Mouse (Mus musculus): Measurements from ENCODE around the gene Gm5767. TPM values are rescaled to one million over a fixed set of nuclear protein-coding genes. Genes with fewer than 3 reads are reported as not detected.
A peak's percentile ranks its signal among the peaks of the same experiment; 100 is the strongest.

Gene Gm5767
- total RNA-seq, 1 experiment, result not detected

DNA sequence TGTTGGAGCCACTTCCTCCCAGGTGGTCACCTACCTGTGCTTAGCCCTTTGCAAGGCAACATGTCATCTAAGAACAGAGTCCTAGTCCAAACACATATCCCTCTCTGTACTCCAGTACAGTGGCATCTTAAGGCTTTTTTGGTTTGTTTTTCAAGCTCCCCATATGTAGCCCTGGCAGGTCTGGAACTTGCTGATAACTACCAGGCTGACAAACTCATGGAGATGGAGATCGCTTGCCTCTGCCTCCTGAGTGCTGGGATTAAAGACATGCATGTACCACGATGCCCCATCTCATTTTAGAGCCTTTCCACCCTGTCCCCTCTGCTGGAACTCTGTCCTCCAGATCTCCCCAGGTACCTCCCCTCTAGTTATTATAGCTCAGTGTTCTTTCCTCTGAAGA lies 4.3 kb upstream of the Gm5767 start:
- TF ChIP-seq HCFC1 (IDR thresholded peaks at IDR 0.05; ENCODE audit: borderline replicate concordance, insufficient read depth, low read length) (no peak), MAFK (IDR thresholded peaks at IDR 0.05; ENCODE audit: insufficient read depth, low read depth, low read length) (no peak), ZNF384 (IDR thresholded peaks at IDR 0.05; ENCODE audit: low read depth, low read length) (no peak), CHD2 (IDR thresholded peaks at IDR 0.05; ENCODE audit: low read depth, low read length) (no peak), ZC3H11A (IDR thresholded peaks at IDR 0.05; ENCODE audit: borderline replicate concordance, low read depth, low read length) (no peak)
- no peaks in the 10 kb centered on the region for H3K4me1 ChIP-seq (ENCODE audit: control insufficient read depth in 2 of 2, insufficient read depth in 2 of 2, low read length in 2 of 2, poor library complexity in 1 of 2)

DNA sequence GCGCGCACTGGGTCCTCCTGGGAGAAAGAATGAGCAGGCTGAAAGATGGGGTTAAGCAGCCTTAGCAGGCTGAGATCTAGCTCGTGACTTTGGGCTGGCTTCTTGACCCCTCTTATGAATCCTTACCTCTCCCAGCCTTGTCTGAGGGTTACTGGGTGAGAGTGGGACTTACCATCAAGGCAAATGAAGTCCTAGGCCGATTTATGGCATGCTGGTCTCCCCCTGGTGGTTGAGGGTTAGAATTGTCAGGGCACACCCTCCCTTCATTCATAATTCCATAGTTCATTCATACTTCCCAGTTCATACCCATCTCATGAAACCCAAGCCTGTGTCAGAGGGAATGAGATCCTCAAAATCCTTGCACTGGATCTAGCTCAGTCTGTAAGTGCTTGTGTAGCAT lies 3.8 kb upstream of the Gm5767 start:
- DNase-seq (ENCODE audit: low read depth, low spot score), result no peak
- Histone ChIP-seq H3K36me3 (ENCODE audit: control insufficient read depth, insufficient read depth, low read length, poor library complexity, severe bottlenecking) (no peaks in the 10 kb centered on the region), H3K9ac (ENCODE audit: insufficient read depth, low read depth, low read length, poor library complexity, severe bottlenecking) (no peak overlapping the region), H3K4me3 (ENCODE audit: insufficient read depth in 1 of 2, low read depth in 1 of 2, low read length in 2 of 2, poor library complexity in 1 of 2, severe bottlenecking in 1 of 2) (no peak overlapping the region), H3K4me1 (ENCODE audit: control insufficient read depth in 2 of 2, insufficient read depth in 2 of 2, low read length in 2 of 2, poor library complexity in 1 of 2) (no peaks in the 10 kb centered on the region), H3K27ac (ENCODE audit: insufficient read depth, low read depth, low read length, poor library complexity, severe bottlenecking) (no peak overlapping the region), H3K9me3 (ENCODE audit: control insufficient read depth, insufficient read depth, low read depth, low read length) (no peaks in the 10 kb centered on the region)
- TF ChIP-seq ZNF384 (IDR thresholded peaks at IDR 0.05; ENCODE audit: low read depth, low read length) (no peak), ZC3H11A (IDR thresholded peaks at IDR 0.05; ENCODE audit: borderline replicate concordance, low read depth, low read length) (0 out of 2 replicates have a peak, but pooled peaks have one; percentile 47)
- in situ Hi-C loops (cut with MboI; ENCODE audit: low sequenced_read_pairs in 2 of 2, unreplicated experiment in 2 of 2), result loop anchor here (5.0 to 10.0 kb wide), 3 partner anchors 182 to 264 kb away; no protein-coding TSS in a partner anchor

More for the DNA sequence above, 4.3 kb upstream of the Gm5767 start:
- no peak for DNase-seq (ENCODE audit: low read depth, low spot score)
- in situ Hi-C loops (cut with MboI; ENCODE audit: low sequenced_read_pairs in 2 of 2, unreplicated experiment in 2 of 2), result loop anchor here (5.0 to 10.0 kb wide), 3 partner anchors 181 to 264 kb away; no protein-coding TSS in a partner anchor
- no peak overlapping the region for H3K27ac ChIP-seq (ENCODE audit: insufficient read depth, low read depth, low read length, poor library complexity, severe bottlenecking)
- no peaks in the 10 kb centered on the region for H3K9me3 ChIP-seq (ENCODE audit: control insufficient read depth, insufficient read depth, low read depth, low read length)
- H3K9ac ChIP-seq (ENCODE audit: insufficient read depth, low read depth, low read length, poor library complexity, severe bottlenecking), result no peak overlapping the region
- H3K4me3 ChIP-seq (ENCODE audit: insufficient read depth in 1 of 2, low read depth in 1 of 2, low read length in 2 of 2, poor library complexity in 1 of 2, severe bottlenecking in 1 of 2), result no peak overlapping the region
- H3K36me3 ChIP-seq (ENCODE audit: control insufficient read depth, insufficient read depth, low read length, poor library complexity, severe bottlenecking), result no peaks in the 10 kb centered on the region

DNA sequence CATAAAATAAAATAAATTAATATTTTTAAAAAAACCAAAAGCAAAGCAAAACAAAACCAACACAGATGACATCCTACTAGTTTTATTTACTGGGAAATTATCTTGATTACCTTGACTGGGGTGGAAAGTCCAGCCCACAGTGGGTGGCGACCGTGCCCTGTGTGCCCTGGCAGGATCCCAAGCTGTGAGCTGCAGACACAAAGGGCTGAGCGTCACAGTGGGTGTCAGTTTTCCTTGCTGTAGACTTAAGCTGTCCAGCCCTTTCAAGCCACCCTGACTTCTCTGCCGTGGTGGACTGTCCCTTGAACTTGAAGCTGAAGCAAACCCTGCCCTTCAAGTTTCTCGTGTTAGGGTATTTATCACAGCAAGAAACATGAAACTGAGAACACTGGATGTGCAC lies 2.5 kb upstream of the Gm5767 start:
- 0 out of 2 replicates have a peak, but pooled peaks cover 3% of the 10 kb centered on the region for H3K36me3 ChIP-seq (ENCODE audit: control insufficient read depth, insufficient read depth, low read length, poor library complexity, severe bottlenecking)
- no peak overlapping the region for H3K9ac ChIP-seq (ENCODE audit: insufficient read depth, low read depth, low read length, poor library complexity, severe bottlenecking)
- DNase-seq (ENCODE audit: low read depth, low spot score), result no peak
- H3K4me1 ChIP-seq (ENCODE audit: control insufficient read depth in 2 of 2, insufficient read depth in 2 of 2, low read length in 2 of 2, poor library complexity in 1 of 2), result no peaks in the 10 kb centered on the region
- no peak overlapping the region for H3K27ac ChIP-seq (ENCODE audit: insufficient read depth, low read depth, low read length, poor library complexity, severe bottlenecking)
- no peak overlapping the region for H3K4me3 ChIP-seq (ENCODE audit: insufficient read depth in 1 of 2, low read depth in 1 of 2, low read length in 2 of 2, poor library complexity in 1 of 2, severe bottlenecking in 1 of 2)
- in situ Hi-C loops (cut with MboI; ENCODE audit: low sequenced_read_pairs in 2 of 2, unreplicated experiment in 2 of 2), result loop anchor here (5.0 to 10.0 kb wide), 3 partner anchors 183 to 266 kb away; no protein-coding TSS in a partner anchor
- no peaks in the 10 kb centered on the region for H3K9me3 ChIP-seq (ENCODE audit: control insufficient read depth, insufficient read depth, low read depth, low read length)
- TF ChIP-seq MAFK (IDR thresholded peaks at IDR 0.05; ENCODE audit: insufficient read depth, low read depth, low read length), result no peak
- TF ChIP-seq ZNF384 (IDR thresholded peaks at IDR 0.05; ENCODE audit: low read depth, low read length), result no peak
- no peak for TF ChIP-seq CHD2 (IDR thresholded peaks at IDR 0.05; ENCODE audit: low read depth, low read length)
- no peak for TF ChIP-seq HCFC1 (IDR thresholded peaks at IDR 0.05; ENCODE audit: borderline replicate concordance, insufficient read depth, low read length)
- TF ChIP-seq ZC3H11A (IDR thresholded peaks at IDR 0.05; ENCODE audit: borderline replicate concordance, low read depth, low read length), result no peak

DNA sequence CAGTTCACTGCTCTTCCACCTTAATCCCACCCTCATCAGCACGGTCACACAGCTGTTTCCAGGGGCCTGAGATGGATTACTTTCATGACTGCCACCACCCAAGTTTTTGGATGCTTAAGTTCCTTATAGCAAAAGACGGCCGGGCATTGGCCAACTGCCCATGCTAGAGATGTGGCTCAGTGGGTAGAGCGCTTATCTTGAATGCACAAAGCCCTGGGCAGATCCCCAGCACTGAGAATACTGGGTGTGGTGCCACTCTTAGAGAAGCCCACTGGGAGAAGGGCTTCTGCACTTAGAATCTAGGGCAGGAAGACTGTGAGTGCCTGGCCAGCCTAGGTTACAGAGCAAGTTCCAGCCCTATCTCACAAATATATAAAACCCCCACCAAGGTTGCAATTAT lies 1.9 kb upstream of the Gm5767 start:
- no peak for DNase-seq (ENCODE audit: low read depth, low spot score)
- Histone ChIP-seq H3K27ac (ENCODE audit: insufficient read depth, low read depth, low read length, poor library complexity, severe bottlenecking) (no peak overlapping the region), H3K4me1 (ENCODE audit: control insufficient read depth in 2 of 2, insufficient read depth in 2 of 2, low read length in 2 of 2, poor library complexity in 1 of 2) (no peaks in the 10 kb centered on the region), H3K4me3 (ENCODE audit: insufficient read depth in 1 of 2, low read depth in 1 of 2, low read length in 2 of 2, poor library complexity in 1 of 2, severe bottlenecking in 1 of 2) (no peak overlapping the region), H3K9me3 (ENCODE audit: control insufficient read depth, insufficient read depth, low read depth, low read length) (no peaks in the 10 kb centered on the region), H3K9ac (ENCODE audit: insufficient read depth, low read depth, low read length, poor library complexity, severe bottlenecking) (no peak overlapping the region), H3K36me3 (ENCODE audit: control insufficient read depth, insufficient read depth, low read length, poor library complexity, severe bottlenecking) (peaks cover 7% of the 10 kb centered on the region; the same call in 1 of the 2 replicates)
- in situ Hi-C loops (cut with MboI; ENCODE audit: low sequenced_read_pairs in 2 of 2, unreplicated experiment in 2 of 2), result loop anchor here (5.0 to 10.0 kb wide), 3 partner anchors 184 to 266 kb away; no protein-coding TSS in a partner anchor
- TF ChIP-seq MAFK (IDR thresholded peaks at IDR 0.05; ENCODE audit: insufficient read depth, low read depth, low read length) (no peak), ZNF384 (IDR thresholded peaks at IDR 0.05; ENCODE audit: low read depth, low read length) (no peak), CHD2 (IDR thresholded peaks at IDR 0.05; ENCODE audit: low read depth, low read length) (no peak), HCFC1 (IDR thresholded peaks at IDR 0.05; ENCODE audit: borderline replicate concordance, insufficient read depth, low read length) (no peak), ZC3H11A (IDR thresholded peaks at IDR 0.05; ENCODE audit: borderline replicate concordance, low read depth, low read length) (no peak)

DNA sequence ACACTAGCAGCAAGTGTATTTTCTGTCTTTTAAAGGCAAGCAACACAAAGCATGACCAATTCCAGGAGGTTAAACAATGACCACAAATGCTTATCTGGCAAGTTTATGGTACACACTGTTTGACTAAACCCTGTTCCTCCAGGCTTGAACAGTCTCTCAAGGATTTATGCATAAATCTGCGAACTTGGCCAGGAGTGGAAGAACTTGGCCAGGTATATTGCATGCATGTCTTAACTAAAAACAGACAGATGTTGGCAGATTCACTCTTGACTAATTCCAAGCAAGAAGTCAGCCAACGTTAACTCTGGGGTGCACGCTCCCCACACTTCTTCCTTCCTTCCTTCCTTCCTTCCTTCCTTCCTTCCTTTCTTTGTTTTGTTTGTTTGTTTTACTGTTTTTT lies 790 bp upstream of the Gm5767 start:
- H3K27ac ChIP-seq (ENCODE audit: insufficient read depth, low read depth, low read length, poor library complexity, severe bottlenecking), result no peak overlapping the region
- in situ Hi-C loops (cut with MboI; ENCODE audit: low sequenced_read_pairs in 2 of 2, unreplicated experiment in 2 of 2), result loop anchor here (5.0 to 10.0 kb wide), 3 partner anchors 185 to 267 kb away; no protein-coding TSS in a partner anchor
- TF ChIP-seq ZNF384 (IDR thresholded peaks at IDR 0.05; ENCODE audit: low read depth, low read length), result no peak
- TF ChIP-seq HCFC1 (IDR thresholded peaks at IDR 0.05; ENCODE audit: borderline replicate concordance, insufficient read depth, low read length), result no peak
- TF ChIP-seq CHD2 (IDR thresholded peaks at IDR 0.05; ENCODE audit: low read depth, low read length), result no peak
- TF ChIP-seq ZC3H11A (IDR thresholded peaks at IDR 0.05; ENCODE audit: borderline replicate concordance, low read depth, low read length), result no peak
- TF ChIP-seq MAFK (IDR thresholded peaks at IDR 0.05; ENCODE audit: insufficient read depth, low read depth, low read length), result no peak
- peaks cover 12% of the 10 kb centered on the region; the same call in 1 of the 2 replicates for H3K36me3 ChIP-seq (ENCODE audit: control insufficient read depth, insufficient read depth, low read length, poor library complexity, severe bottlenecking)
- no peak overlapping the region for H3K4me3 ChIP-seq (ENCODE audit: insufficient read depth in 1 of 2, low read depth in 1 of 2, low read length in 2 of 2, poor library complexity in 1 of 2, severe bottlenecking in 1 of 2)
- no peaks in the 10 kb centered on the region for H3K9me3 ChIP-seq (ENCODE audit: control insufficient read depth, insufficient read depth, low read depth, low read length)
- DNase-seq (ENCODE audit: low read depth, low spot score), result no peak
- H3K4me1 ChIP-seq (ENCODE audit: control insufficient read depth in 2 of 2, insufficient read depth in 2 of 2, low read length in 2 of 2, poor library complexity in 1 of 2), result no peaks in the 10 kb centered on the region
- no peak overlapping the region for H3K9ac ChIP-seq (ENCODE audit: insufficient read depth, low read depth, low read length, poor library complexity, severe bottlenecking)
